Mouse (Mus musculus) Muller cell, postnatal 12 days (primary cell): ENCODE data around the gene Cacna1i.
A peak's percentile ranks its signal among the peaks of the same experiment; 100 is the strongest.

Source experiments
- DNase-seq: peaks from one replicate; pipeline ENCODE4 v3.0.0-alpha.2; 2015; ENCODE audit errors: inconsistent ontology term

Cacna1i gene

GRCm38 (mm10) chr15:80286851-80287415 is at the start of gene Cacna1i:
Gene Cacna1i, plus strand, starts transcription at chr15:80287238.
- peak; percentile 22 for DNase-seq

DNA sequence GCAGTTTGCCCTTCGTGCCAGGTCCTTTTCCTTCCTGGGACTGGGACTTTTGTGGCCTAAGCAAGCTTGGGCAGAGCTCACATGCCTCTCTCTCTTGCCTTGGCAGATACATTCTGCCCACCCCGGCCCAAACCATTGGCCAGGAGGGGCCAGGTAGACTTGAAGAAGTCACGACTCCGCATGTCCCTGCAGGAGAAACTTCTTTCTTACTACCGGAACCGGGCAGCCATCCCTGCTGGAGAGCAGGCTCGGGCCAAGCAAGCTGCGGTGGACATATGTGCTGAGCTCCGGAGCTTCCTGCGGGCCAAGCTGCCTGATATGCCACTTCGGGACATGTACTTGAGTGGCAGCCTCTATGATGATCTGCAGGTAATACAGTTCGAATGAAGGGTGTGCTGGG is 38.9 kb upstream of the Cacna1i start:
- no peak for DNase-seq

GRCm38 (mm10) chr15:80248596-80248995 is 38.4 kb upstream of the Cacna1i start:
- DNase-seq, result no peak

DNA sequence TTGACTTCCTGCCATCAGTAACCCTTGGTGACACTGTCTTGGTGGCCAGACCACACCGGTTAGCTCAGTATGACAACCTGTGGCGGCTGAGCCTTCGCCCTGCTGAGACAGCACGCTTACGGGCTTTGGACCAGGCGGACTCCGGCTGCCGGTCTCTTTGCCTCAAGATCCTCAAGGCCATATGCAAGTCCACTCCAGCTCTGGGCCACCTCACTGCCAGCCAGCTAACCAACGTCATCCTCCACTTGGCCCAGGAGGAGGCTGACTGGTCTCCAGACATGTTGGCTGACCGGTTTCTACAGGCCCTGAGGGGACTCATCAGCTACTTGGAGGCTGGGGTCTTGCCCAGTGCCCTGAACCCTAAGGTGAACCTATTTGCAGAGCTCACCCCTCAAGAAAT is 37.4 kb upstream of the Cacna1i start:
- no peak for DNase-seq

GRCm38 (mm10) chr15:80250586-80250985 is 36.5 kb upstream of the Cacna1i start:
- no peak for DNase-seq

DNA sequence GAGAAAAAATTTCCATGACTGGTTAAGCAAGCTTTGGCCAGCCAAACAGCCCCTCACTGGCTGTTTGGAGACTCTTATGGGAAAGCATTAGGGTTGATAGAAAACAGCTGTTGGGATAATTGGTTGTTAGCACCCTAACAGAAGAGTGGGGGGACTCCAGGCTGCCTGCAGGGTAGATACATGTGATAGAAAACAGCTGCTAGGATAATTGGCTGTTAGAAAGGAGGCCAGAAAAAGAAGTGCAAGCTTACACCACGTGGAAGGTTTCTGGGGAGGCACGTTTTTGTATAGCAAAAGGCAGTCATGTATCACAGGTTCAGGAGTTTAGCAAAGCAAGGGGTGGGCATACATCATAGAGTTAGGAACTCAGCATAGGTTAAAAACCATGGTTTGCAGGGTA is 33.5 kb upstream of the Cacna1i start:
- no peak for DNase-seq

DNA sequence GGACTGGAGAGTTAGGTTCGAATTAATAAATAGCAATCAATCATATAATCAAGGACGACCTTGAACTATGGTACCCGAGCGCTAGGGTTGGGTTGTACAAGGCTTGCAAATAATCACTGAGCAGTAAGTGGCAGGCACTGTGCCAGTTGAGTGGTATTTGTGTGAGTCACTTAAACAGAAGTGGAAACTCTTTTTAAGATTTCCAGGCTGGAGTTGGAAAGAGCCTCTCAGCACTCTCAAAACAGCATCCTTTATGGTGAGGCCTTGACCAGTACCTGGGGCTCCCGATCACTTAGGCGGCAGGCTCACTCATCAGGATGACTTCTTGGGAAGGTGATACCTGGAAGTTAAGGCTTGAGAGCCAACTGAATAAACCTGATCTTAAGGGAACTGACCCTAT is 32.8 kb upstream of the Cacna1i start:
- DNase-seq, result peak; percentile 64

GRCm38 (mm10) chr15:80254847-80255645 is 32.0 kb upstream of the Cacna1i start, which contains the start of gene Atf4:
Gene Atf4, plus strand, starts transcription at chr15:80255184.
- peak; percentile 99 for DNase-seq

DNA sequence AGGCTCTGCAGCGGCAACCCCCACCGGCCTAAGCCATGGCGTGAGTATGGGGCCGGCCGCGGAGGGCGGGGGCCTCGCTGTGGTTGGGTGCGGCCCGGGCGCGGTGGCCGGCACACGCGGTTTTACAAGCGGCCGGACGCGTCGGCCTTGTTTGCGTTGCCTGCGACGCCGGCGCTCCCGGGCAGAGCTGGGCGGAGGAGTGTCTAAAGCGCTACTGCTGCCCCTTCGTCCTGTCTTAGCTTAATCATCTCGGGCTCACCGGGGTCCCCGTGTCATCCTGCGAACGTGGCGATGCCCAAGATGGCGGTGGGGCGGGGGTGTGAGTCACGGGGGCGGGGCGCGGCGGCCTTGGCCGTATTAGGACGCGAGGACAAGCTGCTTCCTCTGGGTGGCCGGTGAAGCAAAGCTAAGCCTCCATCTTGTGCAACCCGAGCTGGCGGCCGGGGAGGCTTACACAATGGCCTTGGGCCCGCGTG is 31.4 kb upstream of the Cacna1i start:
- peak; percentile 94 for DNase-seq

GRCm38 (mm10) chr15:80256242-80256641 is 30.8 kb upstream of the Cacna1i start:
- DNase-seq, result no peak

GRCm38 (mm10) chr15:80256656-80257601 is 30.1 kb upstream of the Cacna1i start:
- DNase-seq, result no peak

DNA sequence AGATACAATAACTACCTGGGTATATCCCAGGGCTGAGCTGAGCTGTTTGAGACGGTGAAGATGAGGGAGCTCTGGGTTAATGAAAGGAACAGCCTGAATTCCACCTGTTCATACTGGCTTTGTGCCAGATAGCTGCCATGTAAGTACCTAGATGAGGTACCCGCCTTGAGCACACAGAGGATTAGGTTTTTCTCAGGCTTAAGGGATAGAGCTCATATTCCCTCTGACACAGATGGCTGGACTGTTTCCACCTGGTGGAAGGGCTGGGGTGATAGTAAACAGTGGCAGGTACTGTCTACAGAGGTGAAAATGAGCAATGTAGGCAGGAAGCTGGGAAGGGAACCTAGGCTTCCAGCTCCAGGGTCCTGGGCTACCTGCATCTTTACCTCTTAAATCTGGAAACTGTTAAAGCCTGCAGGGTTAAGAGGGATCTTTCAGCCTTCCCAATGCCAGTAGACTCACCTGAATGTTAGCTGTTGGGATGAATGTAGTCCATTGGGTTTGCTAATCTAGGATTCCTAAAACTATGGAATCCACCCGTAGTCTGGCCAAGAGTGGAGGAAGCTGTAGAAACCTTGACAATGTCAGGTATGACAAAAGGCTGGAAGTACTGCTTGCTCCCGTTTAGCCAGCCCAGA is 29.3 kb upstream of the Cacna1i start:
- no peak for DNase-seq

DNA sequence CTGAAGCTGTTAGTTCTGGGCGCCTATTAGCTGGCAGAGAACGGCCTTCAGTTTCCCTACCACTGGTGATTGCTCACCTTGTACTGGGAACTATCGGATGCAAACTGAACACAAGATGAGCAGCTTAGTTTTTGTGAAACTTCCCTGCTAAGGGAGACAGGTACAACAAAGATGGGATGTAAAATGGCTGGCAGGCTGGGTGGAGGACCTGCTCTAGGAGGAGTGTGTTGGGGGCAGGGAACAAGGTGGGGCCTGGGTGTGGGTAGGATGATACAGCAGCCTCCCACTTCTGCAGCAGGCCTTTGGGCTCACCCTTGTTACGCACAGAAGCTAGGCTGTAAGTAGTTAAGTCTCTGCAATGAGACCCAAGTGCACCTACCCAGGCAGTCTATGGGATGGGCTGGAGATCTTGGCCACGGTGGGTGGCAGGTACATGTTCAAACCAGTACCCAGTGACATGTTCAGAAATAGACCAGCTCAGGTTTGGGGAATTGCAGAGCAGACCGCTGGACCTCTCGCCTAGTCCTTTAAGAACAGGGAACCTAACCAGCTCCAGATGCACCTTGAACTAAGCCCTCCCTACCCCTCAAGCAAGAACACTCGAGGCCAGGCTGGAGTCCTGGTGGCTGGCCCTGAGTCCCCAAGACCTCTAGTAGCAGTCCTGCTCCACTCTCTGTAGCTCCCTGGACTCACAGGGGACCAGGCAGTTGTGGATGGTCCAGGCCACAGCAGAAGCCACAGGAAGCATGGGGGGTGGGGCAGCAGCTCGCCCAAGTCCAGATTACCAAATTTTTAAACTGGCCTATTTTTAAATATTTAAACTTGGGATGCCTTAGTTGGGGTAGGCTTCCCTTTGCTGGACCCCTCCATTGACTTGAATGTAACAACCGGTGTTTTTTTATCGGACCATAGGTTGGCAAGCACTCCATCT is 28.5 kb upstream of the Cacna1i start:
- DNase-seq, result peak; percentile 26

DNA sequence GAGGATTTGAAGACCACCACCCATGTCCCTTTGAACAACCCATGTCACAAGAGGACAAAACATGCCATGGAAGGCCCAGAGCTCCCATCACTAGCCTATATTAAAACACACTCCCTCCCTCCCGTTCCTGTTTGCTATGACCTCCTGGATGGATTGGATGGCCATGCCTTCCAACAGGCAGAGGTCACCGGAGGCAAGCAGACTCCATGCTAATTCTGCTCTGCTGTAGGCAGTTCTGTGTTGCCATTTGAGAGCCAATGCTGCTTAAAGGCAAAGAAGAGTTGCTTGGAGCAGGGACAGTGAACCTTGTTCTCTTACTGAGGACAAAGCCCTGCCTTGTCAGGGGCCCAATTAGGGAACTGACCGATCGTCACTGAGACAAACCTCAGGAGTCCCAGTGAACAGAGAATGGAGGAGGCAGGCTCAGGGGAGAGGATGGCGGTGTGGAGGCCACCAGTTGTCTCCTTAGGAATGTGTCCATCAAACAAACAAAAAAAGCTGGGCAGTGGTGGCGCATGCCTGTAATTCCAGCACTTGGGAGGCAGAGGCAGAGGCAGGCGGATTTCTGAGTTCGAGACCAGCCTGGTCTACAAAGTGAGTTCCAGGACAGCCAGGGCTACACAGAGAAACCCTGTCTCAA is 27.5 kb upstream of the Cacna1i start:
- peak; percentile 65 for DNase-seq

- peak; percentile 71 for DNase-seq
Measured at GRCm38 (mm10) chr15:80260677-80261076, 26.4 kb upstream of the Cacna1i start.

GRCm38 (mm10) chr15:80261100-80261499 is 25.9 kb upstream of the Cacna1i start:
- no peak for DNase-seq

DNA sequence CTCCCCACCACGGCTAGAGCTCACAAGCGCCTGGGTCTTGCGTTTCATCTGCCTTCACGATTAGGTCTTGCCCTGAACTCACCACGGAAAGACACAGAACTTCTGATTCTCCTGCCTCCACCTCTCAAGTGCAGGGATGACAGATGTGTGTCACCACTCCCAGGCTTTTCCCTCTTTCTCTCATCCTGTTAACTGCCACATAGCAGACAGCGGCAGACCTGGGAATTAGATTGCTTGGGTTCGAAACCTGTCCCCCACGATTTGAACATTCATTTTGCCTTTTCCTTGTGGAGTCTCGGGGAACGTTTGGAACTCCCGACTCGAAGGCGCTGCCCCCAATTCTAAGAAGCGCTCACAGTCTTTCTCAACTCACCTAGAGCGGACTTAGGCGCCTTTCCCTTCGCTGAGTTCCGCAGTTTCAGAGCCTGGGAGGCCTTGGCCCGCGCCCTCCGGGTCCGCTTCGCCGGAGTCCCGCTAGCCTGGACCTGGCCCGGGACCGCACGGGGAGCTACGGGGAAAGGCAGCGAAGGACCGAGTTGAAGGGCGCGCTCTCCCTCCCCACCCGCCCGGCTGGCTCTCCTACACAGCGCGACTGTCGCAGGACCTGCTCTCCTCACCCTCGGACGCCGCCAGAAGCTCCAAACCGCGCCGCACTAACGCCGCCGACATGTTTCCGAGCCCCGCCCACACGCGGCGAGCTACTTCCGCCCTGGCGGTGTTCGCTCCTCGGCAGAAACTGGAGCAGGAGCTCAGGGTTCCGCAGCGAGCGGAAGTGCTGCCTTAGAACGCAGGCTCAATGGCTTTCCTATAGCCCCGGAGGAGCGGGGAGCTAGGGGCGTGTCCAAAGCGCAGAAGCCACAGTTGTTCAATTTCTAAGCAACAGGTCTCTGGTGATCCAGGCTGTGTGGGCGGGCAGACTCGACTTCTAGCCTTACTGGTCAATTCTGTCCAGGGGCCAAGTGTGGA is 23.1 kb upstream of the Cacna1i start, which contains the start of gene Rps19bp1:
Gene Rps19bp1 (minus strand): TSS at position 706 of the 966 bp plus-strand sequence.
- peak; percentile 92 for DNase-seq

GRCm38 (mm10) chr15:80266281-80266680 is 20.8 kb upstream of the Cacna1i start:
- peak; percentile 57 for DNase-seq
